Mouse (Mus musculus) E14TG2a.4 (cell line): ENCODE results near the gene Pgpep1l.

Source experiments
- CTCF ChIP-seq: conservative IDR thresholded peaks from 2 replicates; pipeline ENCODE4 v1.5.1; 2014; ENCODE audit warnings: low read length
- NANOG ChIP-seq: IDR thresholded peaks from 2 replicates; pipeline ENCODE4 v1.6.1; 2014; ENCODE audit warnings: borderline replicate concordance, low read length, mixed read lengths
- POU5F1 ChIP-seq: IDR thresholded peaks from 2 replicates; pipeline ENCODE4 v1.6.1; 2014; ENCODE audit warnings: low read length, borderline replicate concordance

DNA sequence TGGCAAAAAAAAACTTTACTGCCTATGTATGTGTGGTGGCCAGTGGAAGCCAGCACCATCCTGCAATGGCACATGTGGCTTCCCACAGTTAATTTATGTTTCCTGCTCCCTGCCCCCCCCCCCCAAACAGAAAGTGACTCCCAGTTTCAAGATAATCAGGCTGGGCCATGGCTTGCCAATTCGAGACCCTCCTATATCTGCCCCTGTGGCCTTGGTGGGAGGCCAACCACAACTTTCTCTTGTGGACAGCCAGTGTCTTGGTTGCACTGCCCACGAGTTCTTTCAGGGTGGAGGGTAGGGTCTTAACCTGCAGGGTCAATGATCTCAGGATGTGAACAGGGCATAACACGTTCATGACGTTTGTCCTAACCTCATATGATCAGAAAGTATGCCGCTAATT lies 32.5 kb upstream of the Pgpep1l start:
- no peak for TF ChIP-seq CTCF
- no peak for TF ChIP-seq POU5F1
- TF ChIP-seq NANOG, result no peak
